Mouse (Mus musculus): ENCODE data around the gene H2-Ab1. TPM values are rescaled to one million over a fixed set of nuclear protein-coding genes. Genes with fewer than 3 reads are reported as not detected.
"Not testable (repeated sequence)": the region's sequence is repeated elsewhere in the genome, so short reads cannot be mapped to it uniquely, and the experiment has no call there.

The H2-Ab1 gene
- polyA plus RNA-seq, 2 experiments = 5.6 to 7.6 TPM

DNA sequence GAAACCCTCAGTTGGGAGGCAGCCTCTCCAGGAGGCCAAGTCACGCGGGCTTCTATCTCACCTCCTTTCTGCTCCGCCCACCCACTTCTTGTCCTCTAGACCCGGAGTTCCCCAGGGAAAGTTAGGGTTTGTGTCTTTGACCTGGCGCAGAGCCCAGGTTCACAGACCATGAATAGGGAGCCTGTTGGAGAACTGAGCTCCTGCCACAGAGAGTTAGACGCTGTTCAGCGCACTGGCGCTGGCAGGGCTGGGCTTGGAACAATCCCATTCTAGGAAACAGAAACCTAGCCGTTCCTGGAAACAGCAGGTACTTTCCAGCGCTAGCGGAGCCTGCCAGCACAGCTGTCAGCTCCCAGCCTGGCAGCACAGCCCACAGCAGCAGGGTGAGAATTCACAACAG lies 38.8 kb upstream of the H2-Ab1 start:
- Histone ChIP-seq H3K4me1 (ENCODE audit: control insufficient read depth, insufficient read depth, low read length) (no peaks in the 10 kb centered on the region), H3K36me3 (ENCODE audit: control insufficient read depth, insufficient read depth, low read length) (no peaks in the 10 kb centered on the region), H3K9me3 (ENCODE audit: control insufficient read depth, low read length) (no peaks in the 10 kb centered on the region), H3K4me3 (replicated peaks; ENCODE audit: low read length) (no peak overlapping the region), H3K4me2 (replicated peaks; ENCODE audit: low read depth, low read length, severe bottlenecking) (no peak overlapping the region), H3K27me3 (ENCODE audit: control insufficient read depth, insufficient read depth, low read length) (peaks cover 11% of the 10 kb centered on the region; the same call in 1 of the 2 replicates), H3K27ac (replicated peaks; ENCODE audit: low read depth, low read length) (no peak overlapping the region), H3K9ac (ENCODE audit: low read depth, low read length, severe bottlenecking) (no peak overlapping the region)
- DNase-seq (ENCODE audit: low spot score) = no peak
- ATAC-seq (ENCODE audit: low FRiP score, low read depth) = no peak
- 77% methylated on average over 11 of the region's 11 CpGs for WGBS
- TF ChIP-seq POLR2A (IDR thresholded peaks at IDR 0.05; ENCODE audit: borderline replicate concordance, extremely low read depth, insufficient read depth, insufficient read length) = no peak

DNA sequence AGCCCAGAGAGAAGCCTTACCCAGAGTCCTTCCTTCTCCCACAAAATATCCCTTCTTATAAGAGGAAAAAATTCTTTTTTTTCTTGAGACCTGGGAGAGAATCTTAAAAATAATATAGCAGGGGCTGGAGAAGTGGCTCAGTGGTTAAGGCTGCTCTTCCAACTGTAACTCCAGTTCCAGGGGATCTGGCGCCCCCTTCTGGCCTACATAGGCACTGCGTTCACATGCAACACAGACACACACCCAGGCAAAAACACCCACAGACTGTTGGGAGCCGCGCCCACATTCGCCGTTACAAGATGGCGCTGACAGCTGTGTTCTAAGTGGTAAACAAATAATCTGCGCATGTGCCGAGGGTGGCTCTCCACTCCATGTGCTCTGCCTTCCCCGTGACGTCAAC lies 38.4 kb upstream of the H2-Ab1 start:
- H3K9ac ChIP-seq (ENCODE audit: low read depth, low read length, severe bottlenecking); H3K4me3 ChIP-seq (replicated peaks; ENCODE audit: low read length); H3K4me1 ChIP-seq (ENCODE audit: control insufficient read depth, insufficient read depth, low read length); H3K4me2 ChIP-seq (replicated peaks; ENCODE audit: low read depth, low read length, severe bottlenecking); H3K36me3 ChIP-seq (ENCODE audit: control insufficient read depth, insufficient read depth, low read length); H3K9me3 ChIP-seq (ENCODE audit: control insufficient read depth, low read length); DNase-seq (ENCODE audit: low spot score); H3K27ac ChIP-seq (replicated peaks; ENCODE audit: low read depth, low read length); H3K27me3 ChIP-seq (ENCODE audit: control insufficient read depth, insufficient read depth, low read length); ATAC-seq (ENCODE audit: low FRiP score, low read depth): not testable (repeated sequence)
- WGBS = 85% methylated on average over 7 of the region's 11 CpGs

DNA sequence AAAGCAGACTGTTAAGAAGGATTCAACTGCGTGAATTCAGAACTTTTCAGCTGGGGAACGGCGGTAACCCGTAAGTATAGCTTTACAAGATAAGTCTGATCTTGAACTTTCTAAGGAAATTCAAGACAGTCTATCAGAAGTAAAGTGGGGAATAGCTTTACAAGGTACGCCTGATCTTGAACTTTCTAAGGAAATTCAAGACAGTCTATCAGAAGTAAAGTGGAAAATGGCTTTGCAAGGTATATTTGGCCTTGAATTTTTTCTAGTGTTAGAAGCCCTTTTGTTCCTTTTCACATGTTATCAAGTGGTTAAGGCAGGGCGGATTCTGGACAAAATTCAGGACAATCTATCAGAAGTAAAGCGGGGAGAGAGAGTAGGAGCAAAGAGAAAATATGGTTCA lies 37.7 kb upstream of the H2-Ab1 start:
- not testable (repeated sequence) for ATAC-seq (ENCODE audit: low FRiP score, low read depth); H3K9ac ChIP-seq (ENCODE audit: low read depth, low read length, severe bottlenecking); H3K27me3 ChIP-seq (ENCODE audit: control insufficient read depth, insufficient read depth, low read length); H3K9me3 ChIP-seq (ENCODE audit: control insufficient read depth, low read length); H3K27ac ChIP-seq (replicated peaks; ENCODE audit: low read depth, low read length); H3K4me1 ChIP-seq (ENCODE audit: control insufficient read depth, insufficient read depth, low read length); H3K4me3 ChIP-seq (replicated peaks; ENCODE audit: low read length); DNase-seq (ENCODE audit: low spot score); H3K36me3 ChIP-seq (ENCODE audit: control insufficient read depth, insufficient read depth, low read length); H3K4me2 ChIP-seq (replicated peaks; ENCODE audit: low read depth, low read length, severe bottlenecking)
- 95% methylated on average over 3 of the region's 7 CpGs for WGBS

DNA sequence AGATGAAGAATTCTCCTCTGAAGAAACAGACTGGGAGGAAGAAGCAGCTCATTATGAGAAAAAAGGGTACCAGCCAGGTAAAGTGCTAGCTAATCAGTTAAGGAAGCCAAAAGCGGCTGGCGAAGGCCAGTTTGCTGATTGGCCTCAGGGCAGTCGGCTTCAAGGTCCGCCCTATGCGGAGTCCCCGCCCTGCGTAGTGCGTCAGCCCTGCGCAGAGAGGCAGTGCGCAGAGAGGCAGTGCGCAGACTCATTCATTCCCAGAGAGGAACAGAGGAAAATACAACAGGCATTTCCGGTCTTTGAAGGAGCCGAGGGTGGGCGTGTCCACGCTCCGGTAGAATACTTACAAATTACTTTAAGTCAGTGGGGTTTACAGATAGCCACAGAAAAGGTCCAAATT lies 37.1 kb upstream of the H2-Ab1 start:
- not testable (repeated sequence) for DNase-seq (ENCODE audit: low spot score); ATAC-seq (ENCODE audit: low FRiP score, low read depth); H3K4me3 ChIP-seq (replicated peaks; ENCODE audit: low read length); H3K4me2 ChIP-seq (replicated peaks; ENCODE audit: low read depth, low read length, severe bottlenecking); H3K9me3 ChIP-seq (ENCODE audit: control insufficient read depth, low read length); H3K4me1 ChIP-seq (ENCODE audit: control insufficient read depth, insufficient read depth, low read length); H3K36me3 ChIP-seq (ENCODE audit: control insufficient read depth, insufficient read depth, low read length); H3K9ac ChIP-seq (ENCODE audit: low read depth, low read length, severe bottlenecking); H3K27me3 ChIP-seq (ENCODE audit: control insufficient read depth, insufficient read depth, low read length); H3K27ac ChIP-seq (replicated peaks; ENCODE audit: low read depth, low read length)
- WGBS = no CpG with 5 or more reads among the region's 16 CpGs

DNA sequence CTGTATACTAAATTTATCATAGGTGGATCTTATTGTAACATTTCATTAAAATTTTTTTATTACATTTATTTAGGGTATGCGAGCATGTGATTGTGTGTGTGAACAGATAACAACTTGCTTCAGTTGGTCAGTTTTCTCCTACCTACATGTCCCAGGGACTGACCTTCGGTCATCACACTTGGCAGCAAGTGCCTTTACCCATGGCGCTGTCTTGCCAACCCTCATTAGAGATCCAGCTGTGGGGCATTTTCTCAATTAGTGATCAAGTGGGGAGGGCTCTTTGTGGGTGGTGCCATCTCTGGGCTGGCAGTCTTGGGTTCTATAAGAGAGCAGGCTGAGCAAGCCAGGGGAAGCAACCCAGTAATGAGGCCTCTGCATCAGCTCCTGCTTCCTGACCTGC lies 32.7 kb upstream of the H2-Ab1 start:
- H3K27me3 ChIP-seq (ENCODE audit: control insufficient read depth, insufficient read depth, low read length) = no peaks in the 10 kb centered on the region
- no peaks in the 10 kb centered on the region for H3K4me1 ChIP-seq (ENCODE audit: control insufficient read depth, insufficient read depth, low read length)
- no peak for TF ChIP-seq POLR2A (IDR thresholded peaks at IDR 0.05; ENCODE audit: borderline replicate concordance, extremely low read depth, insufficient read depth, insufficient read length)
- no peak overlapping the region for H3K27ac ChIP-seq (replicated peaks; ENCODE audit: low read depth, low read length)
- no peak overlapping the region for H3K4me3 ChIP-seq (replicated peaks; ENCODE audit: low read length)
- 92% methylated on average over 3 of the region's 3 CpGs for WGBS
- DNase-seq (ENCODE audit: low spot score) = no peak
- no peaks in the 10 kb centered on the region for H3K9me3 ChIP-seq (ENCODE audit: control insufficient read depth, low read length)
- no peaks in the 10 kb centered on the region for H3K36me3 ChIP-seq (ENCODE audit: control insufficient read depth, insufficient read depth, low read length)
- H3K4me2 ChIP-seq (replicated peaks; ENCODE audit: low read depth, low read length, severe bottlenecking) = no peak overlapping the region
- ATAC-seq (ENCODE audit: low FRiP score, low read depth) = no peak
- no peak overlapping the region for H3K9ac ChIP-seq (ENCODE audit: low read depth, low read length, severe bottlenecking)

DNA sequence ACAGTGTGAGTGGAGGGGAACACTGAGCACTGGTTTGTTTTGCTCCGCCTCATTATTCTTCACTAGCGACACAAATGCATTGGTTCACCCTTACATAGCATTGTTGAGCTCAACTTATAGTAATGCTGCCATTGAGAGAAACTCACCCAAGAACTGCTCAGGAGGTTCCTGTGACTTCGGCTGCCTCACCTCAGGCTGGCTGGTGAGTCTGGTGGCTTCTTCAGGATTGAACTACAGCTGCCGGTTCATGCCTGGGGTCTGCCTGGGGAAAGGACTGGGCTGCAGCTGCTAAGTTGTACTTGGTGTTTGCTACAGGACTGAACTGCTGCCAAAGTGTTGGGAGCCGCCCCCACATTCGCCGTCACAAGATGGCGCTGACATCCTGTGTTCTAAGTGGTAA lies 32.1 kb upstream of the H2-Ab1 start:
- no peak overlapping the region for H3K27ac ChIP-seq (replicated peaks; ENCODE audit: low read depth, low read length)
- H3K36me3 ChIP-seq (ENCODE audit: control insufficient read depth, insufficient read depth, low read length) = no peaks in the 10 kb centered on the region

DNA sequence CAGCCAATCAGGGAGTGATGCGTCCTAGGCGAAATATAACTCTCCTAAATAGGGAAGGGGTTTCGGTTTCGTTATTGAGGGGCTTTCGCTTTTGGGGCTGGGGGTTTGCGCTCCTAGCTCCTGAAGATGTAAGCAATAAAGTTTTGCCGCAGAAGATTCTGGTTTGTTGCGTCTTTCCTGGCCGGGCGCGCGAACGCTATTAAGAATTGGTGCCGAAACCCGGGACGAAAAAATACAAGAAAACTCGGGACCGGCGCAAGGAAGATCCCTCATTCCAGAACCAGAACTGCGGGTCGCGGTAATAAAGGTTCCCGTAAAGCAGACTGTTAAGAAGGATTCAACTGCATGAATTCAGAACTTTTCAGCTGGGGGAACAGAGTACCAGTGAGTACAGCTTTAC lies 31.6 kb upstream of the H2-Ab1 start:
- not testable (repeated sequence) for H3K36me3 ChIP-seq (ENCODE audit: control insufficient read depth, insufficient read depth, low read length)

More for the DNA sequence above, 32.1 kb upstream of the H2-Ab1 start:
- TF ChIP-seq POLR2A (IDR thresholded peaks at IDR 0.05; ENCODE audit: borderline replicate concordance, extremely low read depth, insufficient read depth, insufficient read length) = no peak
- no peak overlapping the region for H3K9ac ChIP-seq (ENCODE audit: low read depth, low read length, severe bottlenecking)
- no peaks in the 10 kb centered on the region for H3K27me3 ChIP-seq (ENCODE audit: control insufficient read depth, insufficient read depth, low read length)
- no peak overlapping the region for H3K4me3 ChIP-seq (replicated peaks; ENCODE audit: low read length)
- DNase-seq (ENCODE audit: low spot score) (no peak), ATAC-seq (ENCODE audit: low FRiP score, low read depth) (no peak)
- H3K9me3 ChIP-seq (ENCODE audit: control insufficient read depth, low read length) = no peaks in the 10 kb centered on the region
- H3K4me1 ChIP-seq (ENCODE audit: control insufficient read depth, insufficient read depth, low read length) = no peaks in the 10 kb centered on the region
- H3K4me2 ChIP-seq (replicated peaks; ENCODE audit: low read depth, low read length, severe bottlenecking) = no peak overlapping the region
- 94% methylated on average over 8 of the region's 8 CpGs for WGBS

DNA sequence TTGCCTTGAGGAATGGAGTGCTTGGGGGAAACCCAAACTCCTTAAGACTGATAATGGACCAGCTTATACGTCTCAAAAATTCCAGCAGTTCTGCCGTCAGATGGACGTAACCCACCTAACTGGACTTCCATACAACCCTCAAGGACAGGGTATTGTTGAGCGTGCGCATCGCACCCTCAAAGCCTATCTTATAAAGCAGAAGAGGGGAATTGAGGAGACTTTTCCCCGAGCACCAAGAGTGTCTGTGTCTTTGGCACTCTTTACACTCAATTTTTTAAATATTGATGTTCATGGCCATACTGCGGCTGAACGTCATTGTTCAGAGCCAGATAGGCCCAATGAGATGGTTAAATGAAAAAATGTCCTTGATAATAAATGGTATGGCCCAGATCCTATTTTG lies 26.5 kb upstream of the H2-Ab1 start:
- WGBS = 80% methylated on average over 1 of the region's 9 CpGs
- ATAC-seq (ENCODE audit: low FRiP score, low read depth); H3K9ac ChIP-seq (ENCODE audit: low read depth, low read length, severe bottlenecking): not testable (repeated sequence)

More for the DNA sequence above, 31.6 kb upstream of the H2-Ab1 start:
- H3K9ac ChIP-seq (ENCODE audit: low read depth, low read length, severe bottlenecking); H3K4me3 ChIP-seq (replicated peaks; ENCODE audit: low read length); H3K27me3 ChIP-seq (ENCODE audit: control insufficient read depth, insufficient read depth, low read length); H3K9me3 ChIP-seq (ENCODE audit: control insufficient read depth, low read length); ATAC-seq (ENCODE audit: low FRiP score, low read depth); DNase-seq (ENCODE audit: low spot score); H3K4me1 ChIP-seq (ENCODE audit: control insufficient read depth, insufficient read depth, low read length); H3K27ac ChIP-seq (replicated peaks; ENCODE audit: low read depth, low read length); H3K4me2 ChIP-seq (replicated peaks; ENCODE audit: low read depth, low read length, severe bottlenecking): not testable (repeated sequence)
- whole genome bisulfite sequencing = 95% methylated on average over 13 of the region's 23 CpGs

More for the DNA sequence above, 26.5 kb upstream of the H2-Ab1 start:
- not testable (repeated sequence) for H3K36me3 ChIP-seq (ENCODE audit: control insufficient read depth, insufficient read depth, low read length); DNase-seq (ENCODE audit: low spot score); H3K4me2 ChIP-seq (replicated peaks; ENCODE audit: low read depth, low read length, severe bottlenecking); H3K4me1 ChIP-seq (ENCODE audit: control insufficient read depth, insufficient read depth, low read length); H3K27me3 ChIP-seq (ENCODE audit: control insufficient read depth, insufficient read depth, low read length); H3K4me3 ChIP-seq (replicated peaks; ENCODE audit: low read length); H3K9me3 ChIP-seq (ENCODE audit: control insufficient read depth, low read length); H3K27ac ChIP-seq (replicated peaks; ENCODE audit: low read depth, low read length)
